Mouse (Mus musculus) bone marrow, adult 2 months (tissue): Measurements from ENCODE around the gene Tut7.

Experiments used
- CTCF ChIP-seq: fragments of 200-500 bp; IDR thresholded peaks from 2 replicates; pipeline ENCODE4 v1.5.1; 2011; ENCODE audit warnings: low read length, control low read depth; ENCODE audit not compliant: control insufficient read depth, insufficient read depth
- POLR2A ChIP-seq: fragments of 200-500 bp; IDR thresholded peaks from 2 replicates; pipeline ENCODE4 v1.6.1; 2011; ENCODE audit warnings: low read depth, mild to moderate bottlenecking, control low read depth, low read length, borderline replicate concordance; ENCODE audit not compliant: control insufficient read depth

DNA sequence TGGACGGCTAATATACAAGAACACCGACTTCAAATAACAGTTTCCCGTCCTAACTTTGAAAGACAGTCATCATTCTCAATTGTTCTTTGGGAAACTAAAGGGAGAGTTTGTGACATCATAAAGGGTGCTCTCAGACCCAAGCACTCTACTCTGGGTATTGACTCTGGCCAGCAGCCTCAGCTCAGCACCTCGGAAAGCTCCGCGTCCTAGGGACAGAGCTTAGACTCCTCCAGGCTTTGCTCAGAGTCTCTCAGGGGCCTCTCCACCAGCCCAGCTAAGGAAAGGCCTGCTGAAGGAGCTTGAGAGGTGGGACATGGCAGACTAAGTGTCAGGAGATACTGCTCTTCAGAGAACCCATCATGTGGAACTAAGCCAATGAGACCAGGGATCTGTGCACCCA is 76.8 kb downstream of the Tut7 start:
- TF ChIP-seq CTCF (no peak), POLR2A (no peak)
